Mouse (Mus musculus) bone marrow macrophage, adult 2 months (primary cell): ENCODE measurements at regions not wholly inside any gene's neighbourhood (a gene's known extent, or its start where the extent isn't known, plus 50 kb on each side); places are given as distances from the start of the nearest gene placed in this dataset.

Source experiments
- H3K27ac ChIP-seq: 2 replicates; pipeline ENCODE4 v1.5.1; 2012; ENCODE audit warnings: low read depth, low read length; ENCODE audit not compliant: insufficient read depth
- H3K4me1 ChIP-seq: 2 replicates; pipeline ENCODE4 v1.6.1; 2012; ENCODE audit warnings: low read length; ENCODE audit not compliant: control insufficient read depth, insufficient read depth
- H3K4me3 ChIP-seq: 2 replicates; pipeline ENCODE4 v1.5.1; 2012; ENCODE audit warnings: mild to moderate bottlenecking, low read length, moderate library complexity; ENCODE audit not compliant: insufficient read depth
- CTCF ChIP-seq: IDR thresholded peaks from 2 replicates; pipeline ENCODE4 v1.5.1; 2012; ENCODE audit warnings: low read depth, mild to moderate bottlenecking, low read length, moderate library complexity
- POLR2A ChIP-seq: IDR thresholded peaks from 2 replicates; pipeline ENCODE4 v1.6.1; 2012; ENCODE audit warnings: mild to moderate bottlenecking, low read depth, low read length, borderline replicate concordance

DNA sequence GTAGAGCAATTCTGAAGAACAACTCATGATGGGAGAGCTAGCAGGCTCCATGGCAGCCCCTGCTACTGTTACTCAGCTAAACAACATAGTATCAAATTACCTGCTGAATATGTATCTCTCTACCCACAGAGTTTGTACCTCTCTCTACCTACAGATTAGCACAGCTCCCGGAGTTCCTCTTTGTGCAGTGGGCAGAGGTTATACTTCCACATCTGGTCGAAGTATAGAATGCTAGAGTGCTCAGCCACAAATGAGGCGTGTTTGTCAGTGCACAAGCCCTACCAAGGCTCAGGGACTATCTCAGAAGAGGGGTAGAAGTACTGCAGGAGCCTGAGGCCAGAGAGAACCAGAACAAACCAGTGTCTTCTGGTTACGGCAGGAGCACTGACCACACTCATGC is 211.6 kb upstream of the Ipo5 start:
- no peak overlapping the region for H3K4me3 ChIP-seq
- H3K4me1 ChIP-seq: no peaks in the 10 kb centered on the region; the same call in 1 of the 2 replicates

DNA sequence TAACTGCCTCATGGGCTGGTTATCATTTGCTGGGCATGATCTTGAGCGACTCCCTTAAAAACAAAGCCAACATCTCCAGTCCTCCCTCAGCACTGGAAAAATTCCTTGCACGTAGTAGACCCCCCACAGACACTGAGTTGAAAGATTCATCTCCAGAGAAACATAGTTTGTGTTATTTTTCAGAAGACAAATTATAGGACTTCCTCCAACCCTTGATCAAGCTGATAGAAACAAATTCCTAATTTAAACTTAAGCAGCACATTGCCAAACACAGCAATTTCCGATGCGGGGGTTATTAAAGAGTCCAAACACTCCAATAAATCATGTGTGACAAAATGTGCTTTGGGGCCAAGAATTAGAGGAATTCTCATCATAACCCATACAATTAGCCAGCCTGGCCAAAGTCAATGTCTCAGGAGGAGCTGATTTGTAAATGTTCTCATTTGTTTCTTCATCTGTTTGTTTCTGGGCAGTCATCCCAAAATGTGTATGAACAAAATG is 205.7 kb upstream of the Ipo5 start:
- H3K27ac ChIP-seq: no peak overlapping the region
- H3K4me1 ChIP-seq: no peaks in the 10 kb centered on the region; the same call in 1 of the 2 replicates
- TF ChIP-seq POLR2A (no peak), CTCF (no peak)
- no peak overlapping the region for H3K4me3 ChIP-seq

More for the DNA sequence above, 211.6 kb upstream of the Ipo5 start:
- no peak for TF ChIP-seq CTCF
- no peak for TF ChIP-seq POLR2A
- no peak overlapping the region for H3K27ac ChIP-seq

DNA sequence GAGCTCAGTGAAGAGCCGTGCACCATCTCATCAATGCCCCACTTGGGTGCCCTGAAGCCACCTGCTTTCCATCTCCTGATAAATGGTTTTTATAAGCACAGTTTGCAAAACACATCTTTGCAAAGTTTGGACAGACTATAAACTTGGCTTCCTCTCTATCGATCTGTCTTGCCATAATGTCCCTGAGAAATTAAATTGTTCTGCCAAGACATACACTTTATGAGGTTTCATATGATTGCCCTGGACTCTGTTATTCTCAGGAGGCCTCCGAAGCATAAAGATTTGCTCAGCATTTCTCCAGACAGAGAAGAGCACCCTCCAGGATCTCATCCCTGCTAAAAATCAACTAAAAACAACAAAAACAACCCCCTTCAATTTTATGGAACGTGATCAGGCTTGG is 200.2 kb upstream of the Ipo5 start:
- TF ChIP-seq POLR2A (no peak), CTCF (no peak)
- Histone ChIP-seq H3K4me3 (no peak overlapping the region), H3K4me1 (no peaks in the 10 kb centered on the region)

DNA sequence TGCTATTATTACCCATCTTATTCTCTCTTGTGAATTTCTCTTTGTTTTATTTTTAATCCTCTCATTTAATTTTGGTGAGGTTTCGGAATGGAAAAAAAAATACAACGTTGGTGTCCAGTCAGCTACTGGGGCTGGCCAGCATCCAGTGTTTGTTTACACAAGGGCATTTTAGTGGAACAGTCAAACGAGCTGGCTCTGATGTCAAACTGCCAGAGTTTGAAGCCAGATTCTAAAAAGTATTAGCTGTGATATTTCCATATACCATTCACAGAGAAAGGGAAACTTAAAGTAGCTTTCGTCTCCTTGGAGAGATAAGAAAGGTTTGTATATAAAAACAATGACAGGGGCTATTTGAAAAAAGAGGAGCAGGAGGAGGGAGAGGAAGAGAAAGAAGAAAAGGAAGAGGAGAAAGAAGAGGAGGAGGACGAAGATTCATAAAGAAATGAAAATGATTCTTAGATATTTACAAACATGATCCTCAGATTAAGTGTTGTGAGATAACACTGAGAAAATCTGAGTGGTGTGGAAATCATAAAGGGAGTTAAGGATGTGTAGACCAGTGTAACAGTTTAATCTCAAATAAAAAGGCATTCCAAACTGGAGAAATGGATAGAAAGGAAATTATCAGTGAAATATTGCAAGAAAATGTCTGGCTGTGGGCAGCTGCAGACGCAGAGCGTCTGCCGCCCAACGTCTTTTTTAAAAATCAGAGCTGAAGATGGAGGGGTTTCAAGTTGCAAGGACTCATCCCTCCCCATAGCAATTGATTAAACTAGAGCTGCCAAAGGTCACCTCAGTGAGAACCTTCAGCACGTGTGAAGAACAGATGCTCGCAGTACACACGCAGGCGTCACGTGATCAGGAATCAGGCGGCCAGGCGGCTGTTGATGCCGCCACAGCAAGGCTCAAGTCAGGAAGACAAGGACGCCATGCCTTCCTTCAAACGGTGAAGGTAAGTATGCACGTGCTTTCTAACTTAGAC is 190.3 kb upstream of the Ipo5 start:
- Histone ChIP-seq H3K27ac (no peak overlapping the region), H3K4me3 (no peak overlapping the region), H3K4me1 (no peaks in the 10 kb centered on the region)
- no peak for TF ChIP-seq POLR2A
- TF ChIP-seq CTCF: no peak

More for the DNA sequence above, 200.2 kb upstream of the Ipo5 start:
- H3K27ac ChIP-seq: no peak overlapping the region

DNA sequence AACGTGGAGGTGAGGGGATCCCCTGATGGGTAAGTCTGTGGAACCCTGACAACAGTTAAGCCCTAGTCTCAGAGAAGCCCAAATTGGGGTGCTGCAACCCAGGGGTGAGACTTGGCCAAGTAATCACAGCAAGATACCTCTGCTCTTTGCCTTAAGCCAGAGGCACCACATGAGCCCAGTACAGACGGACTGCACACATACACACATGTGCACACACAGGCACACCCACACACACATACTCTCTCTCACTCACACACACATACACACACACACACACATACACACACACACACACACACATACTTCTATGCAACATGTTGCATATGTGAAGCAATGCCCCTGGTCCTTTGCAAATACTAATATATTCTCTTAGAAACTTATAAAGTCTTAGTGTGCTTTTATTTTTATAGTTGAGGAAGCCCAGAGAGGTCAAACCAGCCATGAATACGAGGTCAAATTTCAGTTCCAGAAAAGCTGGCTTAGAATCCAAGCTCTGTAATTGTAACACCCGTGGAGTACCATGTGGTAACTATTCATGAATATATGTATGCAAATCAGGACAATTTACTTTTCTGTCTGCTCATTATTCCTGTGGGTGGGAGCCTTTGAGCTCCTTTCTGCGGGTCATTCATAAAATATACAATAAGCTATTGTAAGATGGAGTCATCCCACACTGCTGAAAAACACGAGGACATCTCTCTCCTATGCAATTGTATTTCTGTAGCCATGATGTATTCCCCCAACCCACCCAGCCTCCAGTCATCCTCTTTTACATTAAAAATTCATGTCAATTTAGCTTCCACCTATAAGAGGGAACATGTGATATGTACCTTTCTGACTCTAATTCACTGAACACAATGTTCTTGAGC is 189.2 kb upstream of the Ipo5 start:
- Histone ChIP-seq H3K4me3 (no peak overlapping the region), H3K4me1 (no peaks in the 10 kb centered on the region), H3K27ac (no peak overlapping the region)
- TF ChIP-seq POLR2A (no peak), CTCF (no peak)

DNA sequence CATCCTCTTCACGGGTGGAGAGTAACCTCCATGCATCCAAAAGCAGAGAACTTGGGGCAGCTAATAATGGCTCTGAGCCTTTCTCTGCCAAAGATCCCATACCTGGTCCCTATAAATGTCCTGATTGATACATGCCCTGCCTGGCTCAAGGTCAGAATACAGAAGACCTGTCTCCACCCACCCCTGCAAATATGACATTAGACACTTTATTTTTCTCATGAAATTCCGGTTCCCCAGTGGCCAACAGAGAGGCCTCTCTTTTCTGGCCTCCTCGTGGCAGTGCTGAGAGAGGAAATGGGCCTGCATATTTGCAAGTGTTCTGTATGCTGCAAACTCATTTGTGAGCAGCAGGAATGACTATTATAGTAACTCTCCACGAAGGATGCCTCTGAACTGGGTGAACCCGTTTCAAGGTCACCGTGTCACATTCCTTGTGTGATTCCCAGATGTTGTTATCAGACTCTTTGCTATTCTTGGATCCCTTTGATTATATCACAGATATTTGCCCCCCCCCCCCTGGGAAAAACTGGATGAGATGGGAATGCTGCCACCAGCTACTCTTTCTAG is 188.4 kb upstream of the Ipo5 start:
- Histone ChIP-seq H3K4me1 (no peaks in the 10 kb centered on the region), H3K27ac (no peak overlapping the region), H3K4me3 (no peak overlapping the region)
- no peak for TF ChIP-seq CTCF
- no peak for TF ChIP-seq POLR2A

DNA sequence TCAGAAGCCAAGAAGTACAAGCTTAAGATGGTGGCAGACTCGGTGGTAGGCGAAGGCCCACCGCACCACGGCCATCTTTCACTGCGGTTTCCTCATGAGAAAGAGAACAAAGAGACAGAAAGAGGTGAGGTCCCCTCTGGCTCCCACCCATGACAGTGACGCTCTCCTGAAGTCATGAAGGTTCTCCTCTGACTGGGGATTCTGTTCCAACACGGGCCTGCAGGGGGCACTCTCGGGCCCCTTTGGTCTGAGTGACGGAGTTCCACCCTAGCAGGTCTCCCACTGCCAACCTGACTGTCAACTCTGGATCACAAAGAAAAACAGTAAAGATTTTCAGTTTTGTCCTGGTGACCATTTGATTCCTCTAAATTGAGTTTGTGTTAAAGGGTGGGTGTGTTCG is 182.9 kb upstream of the Ipo5 start:
- TF ChIP-seq CTCF (0 out of 2 replicates have a peak, but pooled peaks have one; percentile 20), POLR2A (no peak)
- no peaks in the 10 kb centered on the region for H3K4me1 ChIP-seq
- no peak overlapping the region for H3K27ac ChIP-seq
- no peak overlapping the region for H3K4me3 ChIP-seq

DNA sequence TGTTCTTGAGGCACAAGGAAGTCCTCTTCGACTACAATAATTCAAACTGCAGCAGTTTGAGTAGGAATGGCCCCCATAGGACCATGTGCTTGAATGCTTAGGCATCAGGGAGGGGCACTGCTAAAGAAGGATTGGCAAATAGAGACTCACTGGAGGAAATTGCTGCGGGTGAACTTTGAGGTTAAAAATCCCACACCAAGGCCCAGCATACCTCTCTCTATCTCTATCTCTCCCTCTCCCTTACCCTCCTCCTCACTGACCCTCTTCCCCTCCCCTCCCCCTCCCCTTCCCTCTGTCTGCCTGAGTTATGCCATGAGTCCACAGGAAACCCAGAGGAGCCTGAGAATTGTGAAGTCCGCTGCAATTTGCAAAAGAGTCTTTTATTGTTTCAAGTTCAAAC is 180.8 kb upstream of the Ipo5 start:
- TF ChIP-seq CTCF (no peak), POLR2A (no peak)
- Histone ChIP-seq H3K4me1 (no peaks in the 10 kb centered on the region), H3K4me3 (no peak overlapping the region), H3K27ac (no peak overlapping the region)

DNA sequence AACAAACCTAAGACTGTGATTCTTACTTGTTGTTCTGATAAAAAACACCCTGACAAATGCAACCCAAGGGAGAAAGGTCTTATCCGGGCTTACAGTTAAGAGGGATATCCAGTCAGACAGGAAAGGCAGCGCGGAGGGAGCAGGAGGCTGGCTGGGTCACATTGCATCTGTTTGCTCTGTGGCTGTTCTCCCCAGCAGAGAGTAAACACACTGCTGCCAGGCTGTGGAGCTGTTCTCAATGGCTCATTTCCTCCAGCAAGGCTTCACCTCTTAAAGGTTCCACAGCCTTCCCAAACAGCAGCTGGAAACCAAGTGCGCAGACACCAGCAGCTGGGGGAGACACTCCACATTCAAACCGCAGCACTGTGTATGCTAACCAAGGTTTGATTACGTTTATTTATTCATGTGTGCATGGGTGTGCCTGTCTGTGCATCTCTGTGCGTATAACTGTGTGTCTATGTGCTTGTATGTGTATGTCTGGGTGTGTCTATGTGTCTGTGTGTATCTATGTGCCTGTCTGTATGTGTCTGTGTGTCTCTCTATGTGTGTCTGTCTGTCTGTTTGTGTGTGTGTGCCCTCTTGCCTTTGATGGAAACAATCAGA is 179.2 kb upstream of the Ipo5 start:
- Histone ChIP-seq H3K27ac (no peak overlapping the region), H3K4me1 (no peaks in the 10 kb centered on the region), H3K4me3 (no peak overlapping the region)
- TF ChIP-seq CTCF (no peak), POLR2A (no peak)
